Mouse (Mus musculus) cortical plate, adult 2 months (tissue): ENCODE results near the gene 2210407C18Rik.

ENCODE experiments used
- CTCF ChIP-seq: fragments of 200-500 bp; IDR thresholded peaks from 2 replicates; pipeline ENCODE4 v1.5.1; 2011; ENCODE audit warnings: mild to moderate bottlenecking, control low read depth, low read length; ENCODE audit not compliant: insufficient read depth; ENCODE audit errors: extremely low read depth
- POLR2A ChIP-seq: fragments of 200-500 bp; IDR thresholded peaks from 2 replicates; pipeline ENCODE4 v1.6.1; 2011; ENCODE audit warnings: mild to moderate bottlenecking, low read length, control low read depth; ENCODE audit not compliant: insufficient read depth; ENCODE audit errors: extremely low read depth

- no peak for TF ChIP-seq CTCF
- no peak for TF ChIP-seq POLR2A
Observed at GRCm38 (mm10) chr11:58641638-58642358, 25.9 kb upstream of the 2210407C18Rik start.
